Mouse (Mus musculus) forelimb bud, embryonic 11.5 days (tissue): ENCODE data around the gene Rmnd5a.
"Not testable (repeated sequence)": the region's sequence is repeated elsewhere in the genome, so short reads cannot be mapped to it uniquely, and the experiment has no call there.

Experiments
- DNase-seq: peaks from one replicate; pipeline ENCODE4 v3.0.0-alpha.2; 2012; ENCODE audit warnings: low read depth, low spot score

Rmnd5a gene

DNA sequence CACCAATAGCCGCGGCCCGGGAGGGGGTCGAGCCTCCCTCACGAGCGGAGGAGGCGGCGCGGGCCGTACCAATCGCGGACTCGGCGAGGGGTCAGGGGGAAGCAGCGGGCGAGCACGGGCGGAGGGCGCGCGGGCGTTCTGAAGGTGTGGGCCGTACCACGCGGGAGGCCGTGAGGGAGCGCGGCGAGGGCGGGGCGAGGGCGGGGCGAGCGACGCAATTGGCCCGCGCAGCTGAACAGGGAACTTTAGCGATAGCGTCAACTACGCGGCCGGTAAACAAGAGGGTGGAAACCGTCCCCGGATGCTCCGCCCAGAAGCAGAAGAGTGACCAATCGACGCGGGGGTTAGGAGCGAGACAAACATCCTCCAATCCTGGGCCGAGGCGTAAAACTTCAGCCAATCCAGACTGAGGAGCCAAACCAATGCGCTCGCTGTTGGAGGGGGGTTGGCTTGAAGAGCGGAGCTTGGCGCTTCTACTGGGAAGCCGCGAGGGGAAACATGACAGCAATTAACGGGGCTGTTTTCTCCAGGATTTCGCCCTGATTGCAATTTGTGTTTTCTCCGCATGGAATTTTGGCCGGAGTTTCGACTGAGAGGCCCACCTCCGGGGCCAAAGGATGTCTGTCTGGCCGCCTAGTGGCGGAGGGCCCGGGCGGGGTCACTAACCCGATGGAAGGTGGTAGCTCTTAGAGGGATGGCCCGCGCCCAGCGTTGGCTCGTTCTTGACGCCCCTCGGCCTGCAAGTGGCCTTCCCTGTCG is at the start of gene Rmnd5a:
Gene Rmnd5a (minus strand): TSS at position 146 of the 759 bp plus-strand sequence.
- peak; percentile 99 for DNase-seq

DNA sequence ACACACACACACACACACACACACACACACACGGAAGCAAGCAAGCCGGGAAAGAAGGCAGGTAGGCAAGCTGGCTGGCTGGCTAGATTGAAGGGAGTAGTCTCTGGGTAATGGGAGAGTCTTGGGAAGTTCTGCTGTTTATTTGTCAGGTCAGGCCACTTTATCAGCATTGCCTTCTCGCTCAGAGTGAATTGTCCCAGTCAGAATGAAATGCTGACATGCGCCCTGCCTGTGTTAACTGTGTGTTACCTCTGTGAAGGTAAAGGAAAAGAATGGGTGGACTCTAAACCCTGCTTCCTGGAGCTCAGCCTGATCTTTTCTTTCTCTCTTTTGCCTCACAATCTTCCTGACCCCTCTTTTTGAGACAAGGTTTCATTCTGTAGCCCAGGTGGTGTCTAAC is 47.5 kb upstream of the Rmnd5a start:
- no peak for DNase-seq

DNA sequence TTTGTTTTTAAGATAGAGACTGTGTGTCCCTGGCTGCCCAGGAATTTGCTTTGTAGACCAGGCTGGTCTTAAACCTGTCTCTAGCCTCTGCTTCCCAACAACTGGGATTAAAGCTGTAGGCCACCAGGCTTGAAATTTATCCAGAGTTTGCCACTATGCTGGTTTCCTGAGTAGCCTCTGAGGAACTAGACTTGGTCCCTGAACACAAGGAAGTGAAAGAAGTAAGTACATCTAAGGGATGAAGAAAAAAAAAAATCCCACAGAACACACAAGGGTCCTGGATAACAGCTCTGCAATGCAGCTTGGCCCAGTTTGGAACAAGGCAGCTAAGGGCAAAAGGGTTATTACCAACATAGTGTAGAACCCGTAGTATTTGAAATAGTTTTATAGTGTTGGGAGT is 46.4 kb upstream of the Rmnd5a start:
- no peak for DNase-seq

DNA sequence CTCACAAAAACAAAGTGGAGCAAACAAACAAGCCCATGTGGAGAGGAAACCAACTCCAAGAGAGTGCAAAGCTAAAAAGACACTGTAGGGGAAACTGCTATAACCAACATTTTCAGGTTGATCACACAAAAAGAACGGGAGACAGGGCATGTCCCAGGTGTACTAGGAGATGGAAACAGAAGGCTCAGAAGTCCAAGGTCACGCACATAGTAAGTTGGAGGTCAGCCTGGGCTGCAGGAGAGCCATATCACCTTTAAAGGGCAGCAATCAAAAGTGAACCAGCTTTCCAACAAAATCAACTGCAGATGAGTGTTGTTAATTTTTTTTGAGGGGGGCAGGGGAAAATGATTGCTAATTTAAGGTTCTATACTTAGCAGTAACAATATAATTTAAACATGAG is 45.8 kb upstream of the Rmnd5a start:
- no peak for DNase-seq

DNA sequence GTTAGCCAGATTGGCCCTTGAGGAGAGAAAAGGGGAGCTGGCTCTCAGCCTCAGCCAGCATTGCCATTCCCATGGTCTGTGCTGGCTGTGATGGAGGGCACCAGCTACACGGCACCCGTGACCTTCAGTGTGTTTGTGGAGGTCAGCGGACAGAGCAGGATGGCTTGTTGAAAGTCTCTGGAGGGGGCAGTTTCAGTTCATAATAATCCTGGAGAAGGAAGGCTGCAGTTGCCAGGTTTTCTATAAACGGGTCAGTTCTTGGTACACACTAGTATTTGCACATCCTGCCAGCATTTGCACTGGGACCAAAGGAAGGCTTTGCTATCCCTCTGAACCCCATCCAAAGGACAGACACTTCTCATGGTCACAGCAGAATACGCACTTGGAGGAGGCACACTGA is 44.8 kb upstream of the Rmnd5a start:
- DNase-seq, result no peak

DNA sequence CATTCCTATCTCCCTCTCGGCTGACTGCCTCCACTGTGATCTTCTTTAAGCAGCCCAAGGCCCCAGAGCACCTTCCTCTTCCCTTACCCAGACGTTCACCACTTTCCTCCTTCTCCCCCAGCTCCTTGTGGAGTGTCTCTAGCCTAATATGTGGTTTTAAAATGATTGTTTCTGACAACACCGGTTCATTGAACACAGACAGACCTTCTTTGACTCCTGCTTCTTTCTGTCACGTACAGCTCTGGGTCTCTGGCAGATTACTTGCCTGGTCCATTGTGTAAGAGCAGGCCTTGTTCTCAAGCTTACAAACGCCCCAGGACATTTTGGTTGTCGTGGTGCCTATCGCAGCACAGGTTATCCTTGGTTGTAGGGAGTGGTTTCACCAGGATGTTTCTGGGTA is 40.7 kb upstream of the Rmnd5a start:
- no peak for DNase-seq

DNA sequence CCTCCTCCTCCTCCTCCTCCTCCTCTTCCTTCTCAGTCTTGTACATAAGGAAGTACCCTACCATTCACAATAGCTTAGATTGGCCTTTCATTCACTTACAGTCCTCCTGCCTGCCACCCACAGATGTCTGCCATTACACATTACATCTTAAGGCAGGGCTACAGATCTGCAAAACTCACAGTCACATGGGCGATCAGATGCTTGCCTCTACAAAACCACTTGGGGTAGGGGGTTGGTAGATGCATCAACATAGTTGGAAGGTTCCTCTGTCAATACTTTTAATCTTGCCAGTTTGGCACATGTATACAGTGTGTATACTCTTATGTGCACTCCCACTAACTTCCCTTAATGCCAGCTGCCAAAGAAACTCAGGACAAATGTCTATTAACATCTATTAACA is 39.7 kb upstream of the Rmnd5a start:
- no peak for DNase-seq

DNA sequence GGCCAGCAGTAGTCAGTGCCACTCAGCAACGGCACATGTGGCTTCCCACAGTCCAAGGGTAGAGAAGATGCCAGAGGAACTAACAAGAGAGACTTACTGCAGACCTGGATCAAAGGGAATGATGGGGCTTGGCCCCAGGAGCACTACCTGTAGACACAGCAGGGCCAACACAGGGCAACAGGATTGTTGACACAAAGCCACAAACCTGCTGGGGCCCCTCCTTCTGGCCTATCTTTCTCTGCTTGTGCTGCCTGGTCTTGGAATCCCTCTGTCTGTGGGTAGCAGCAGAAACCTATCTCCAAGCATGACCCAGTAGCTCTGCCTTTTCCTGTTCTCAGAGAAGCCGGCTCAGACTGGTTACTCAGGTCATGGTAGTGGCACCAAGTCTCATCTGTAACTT is 39.2 kb upstream of the Rmnd5a start:
- not testable (repeated sequence) for DNase-seq

DNA sequence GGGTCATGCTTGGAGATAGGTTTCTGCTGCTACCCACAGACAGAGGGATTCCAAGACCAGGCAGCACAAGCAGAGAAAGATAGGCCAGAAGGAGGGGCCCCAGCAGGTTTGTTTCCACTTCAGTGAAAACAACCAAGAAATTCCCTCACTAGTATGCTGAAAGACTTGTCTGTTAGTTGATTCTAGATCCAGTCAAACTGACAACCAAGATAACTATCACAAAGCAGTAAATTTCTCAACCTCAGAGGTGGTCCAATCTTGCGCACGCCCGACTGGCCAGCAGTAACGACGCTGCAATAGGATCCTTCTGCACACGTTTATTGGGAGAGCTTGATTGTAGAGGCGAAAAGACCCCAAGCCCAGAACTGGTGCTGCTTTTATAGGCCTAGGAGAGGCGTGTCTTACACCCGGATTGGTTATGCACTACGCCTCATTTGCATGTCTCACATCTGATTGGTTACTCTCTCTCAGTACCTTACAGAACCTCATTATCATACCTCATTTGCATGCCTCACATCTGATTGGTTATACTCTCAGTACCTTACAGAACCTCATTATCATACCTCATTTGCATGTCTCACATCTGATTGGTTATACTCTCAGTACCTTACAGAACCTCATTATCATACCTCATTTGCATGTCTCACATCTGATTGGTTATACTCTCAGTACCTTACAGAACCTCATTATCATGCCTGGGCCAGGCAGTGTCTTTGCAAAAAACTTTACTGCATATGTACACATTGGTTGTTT is 38.6 kb upstream of the Rmnd5a start:
- DNase-seq, result not testable (repeated sequence)

DNA sequence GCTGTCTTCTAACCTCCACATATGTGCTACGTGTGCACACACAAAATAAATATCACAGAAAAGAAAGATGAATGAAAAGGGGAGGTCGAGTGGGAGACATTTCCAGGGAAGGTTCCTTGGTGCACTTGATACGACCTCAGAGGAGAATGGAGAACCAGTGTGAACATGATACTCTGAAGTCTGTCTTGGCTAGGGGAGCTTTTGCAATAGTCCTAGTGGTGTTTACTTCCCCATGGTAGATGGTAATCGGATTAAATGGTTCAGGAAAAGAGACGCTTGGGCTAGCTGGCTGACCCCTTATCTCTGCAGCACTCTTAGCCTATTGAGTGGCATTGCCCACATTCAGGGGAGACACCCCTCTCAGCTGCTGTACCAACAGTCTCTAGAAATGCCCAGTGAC is 36.3 kb upstream of the Rmnd5a start:
- DNase-seq, result no peak

DNA sequence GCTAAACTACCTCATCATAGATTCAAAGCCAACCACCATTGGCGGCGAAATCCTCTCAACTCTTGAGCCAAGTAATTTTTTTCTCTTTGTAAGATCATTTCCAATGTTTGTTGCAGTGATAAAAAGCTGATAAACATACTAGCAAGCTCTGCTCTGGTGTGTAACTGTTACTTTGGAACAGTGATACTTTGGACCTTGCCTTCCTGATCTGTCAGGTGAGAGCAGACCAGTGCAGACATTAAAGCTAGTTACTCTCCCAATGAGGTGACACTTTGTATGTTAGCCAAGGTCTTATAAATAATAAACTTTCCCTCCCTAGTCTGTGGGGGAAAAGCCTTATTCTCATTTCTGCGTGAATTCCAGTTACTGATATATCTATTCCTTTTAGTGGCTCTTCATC is 35.2 kb upstream of the Rmnd5a start:
- no peak for DNase-seq

DNA sequence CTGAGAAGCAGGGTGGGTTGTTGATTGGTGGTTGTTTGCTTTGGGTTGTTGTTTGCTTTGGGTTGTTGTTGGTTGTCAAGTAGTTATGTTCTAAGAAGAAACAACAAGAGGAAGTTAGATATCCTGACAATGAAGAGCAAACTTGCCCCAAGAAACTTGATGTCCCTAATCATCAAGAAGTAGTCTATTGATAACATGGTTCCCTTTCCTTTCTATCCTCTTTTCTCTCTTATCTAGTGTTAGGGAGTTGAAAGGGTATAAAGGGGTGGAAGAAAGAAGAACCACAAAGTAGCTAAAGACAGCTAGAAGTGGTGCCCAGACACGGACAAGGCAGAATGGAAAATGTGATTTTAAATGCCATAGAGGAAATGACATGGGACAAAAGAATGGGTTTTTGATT is 32.3 kb upstream of the Rmnd5a start:
- no peak for DNase-seq

DNA sequence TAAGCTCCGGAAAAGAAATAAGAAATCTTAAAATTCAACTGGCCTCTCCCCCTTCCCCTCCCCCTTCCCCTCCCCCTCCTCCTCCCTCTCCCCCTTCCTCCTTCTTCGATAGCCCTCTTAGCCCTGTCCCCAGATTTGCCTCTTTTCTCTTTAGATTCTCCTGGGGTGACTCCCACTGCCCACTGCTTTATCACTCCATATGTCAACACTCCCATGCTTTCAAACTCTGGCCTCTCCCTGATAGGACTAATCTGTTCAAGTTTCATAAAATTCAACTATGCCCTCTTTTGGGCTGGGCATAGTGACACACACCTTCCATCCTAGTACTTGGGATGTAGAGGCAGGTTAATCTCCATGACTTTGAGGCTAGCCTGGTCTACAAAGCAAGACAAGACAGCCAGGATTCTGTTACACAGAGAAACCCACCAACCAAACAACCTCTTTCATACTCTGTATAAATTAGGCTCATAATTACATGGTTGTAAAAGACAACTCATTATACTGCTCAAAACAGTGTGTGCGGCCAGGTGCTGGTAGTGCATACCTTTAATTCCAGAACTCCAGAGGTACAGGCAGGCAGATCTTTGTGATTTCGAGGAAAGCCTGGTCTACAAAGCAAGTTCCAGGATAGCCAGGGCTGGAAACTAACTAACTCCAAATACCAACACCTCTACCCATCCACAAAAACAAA is 31.5 kb upstream of the Rmnd5a start:
- DNase-seq, result no peak

DNA sequence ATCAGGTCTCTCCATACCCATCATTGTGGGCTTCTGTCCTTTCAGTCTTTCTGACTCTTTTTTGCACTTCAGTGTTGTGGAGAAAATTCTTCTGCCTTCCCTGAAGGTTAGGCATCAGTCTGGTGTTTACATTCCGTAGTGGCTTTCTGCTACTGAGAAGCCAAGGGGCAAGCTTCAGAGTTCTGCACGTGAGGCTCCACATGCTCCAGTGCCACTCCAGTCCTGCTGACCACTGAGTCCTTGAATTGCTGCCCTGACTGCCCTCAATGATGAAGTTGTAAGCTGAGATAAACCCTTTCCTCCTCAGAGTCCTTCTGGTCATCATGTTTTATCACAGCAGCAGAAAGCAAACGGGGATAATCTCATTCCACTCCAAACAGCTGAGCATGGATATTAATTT is 28.9 kb upstream of the Rmnd5a start:
- DNase-seq, result no peak

DNA sequence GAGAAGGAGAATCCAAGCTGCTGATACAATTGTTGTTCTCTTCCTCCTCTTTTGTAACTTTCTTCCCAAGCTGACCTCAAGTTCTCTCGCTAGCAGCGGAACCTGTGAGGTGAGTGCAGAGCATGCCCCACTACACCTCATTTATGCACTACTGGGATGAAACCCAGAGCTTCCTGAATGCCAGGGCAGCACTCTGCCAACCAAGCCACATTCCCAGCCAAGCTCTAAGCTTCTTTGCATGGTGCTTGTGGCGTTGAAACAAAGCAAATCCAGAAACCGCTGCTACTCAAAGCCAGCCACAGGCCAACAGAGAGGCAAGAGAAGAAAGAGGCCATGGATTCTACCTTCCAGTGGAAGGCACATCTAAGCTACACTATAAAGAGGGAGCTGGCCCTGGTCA is 27.3 kb upstream of the Rmnd5a start:
- DNase-seq, result no peak

DNA sequence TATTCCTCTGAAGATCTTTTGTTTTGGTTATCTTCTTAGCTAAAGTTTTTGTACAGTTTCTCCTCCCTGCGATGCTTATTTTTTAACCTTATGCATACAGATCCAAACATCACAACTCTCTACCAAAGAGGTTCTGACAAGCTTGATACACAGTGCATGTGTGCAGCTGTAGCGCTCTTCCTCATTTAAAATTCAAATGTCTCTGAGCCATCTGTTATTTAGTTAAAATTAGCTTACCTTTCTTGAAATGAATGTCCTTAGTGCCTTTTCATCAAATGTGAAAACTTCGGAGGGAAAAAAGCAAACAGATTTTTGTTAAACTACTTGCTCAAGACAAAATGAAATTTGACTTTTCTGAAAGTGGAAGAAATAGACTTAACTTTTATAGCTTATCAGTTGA is 24.7 kb upstream of the Rmnd5a start:
- no peak for DNase-seq

DNA sequence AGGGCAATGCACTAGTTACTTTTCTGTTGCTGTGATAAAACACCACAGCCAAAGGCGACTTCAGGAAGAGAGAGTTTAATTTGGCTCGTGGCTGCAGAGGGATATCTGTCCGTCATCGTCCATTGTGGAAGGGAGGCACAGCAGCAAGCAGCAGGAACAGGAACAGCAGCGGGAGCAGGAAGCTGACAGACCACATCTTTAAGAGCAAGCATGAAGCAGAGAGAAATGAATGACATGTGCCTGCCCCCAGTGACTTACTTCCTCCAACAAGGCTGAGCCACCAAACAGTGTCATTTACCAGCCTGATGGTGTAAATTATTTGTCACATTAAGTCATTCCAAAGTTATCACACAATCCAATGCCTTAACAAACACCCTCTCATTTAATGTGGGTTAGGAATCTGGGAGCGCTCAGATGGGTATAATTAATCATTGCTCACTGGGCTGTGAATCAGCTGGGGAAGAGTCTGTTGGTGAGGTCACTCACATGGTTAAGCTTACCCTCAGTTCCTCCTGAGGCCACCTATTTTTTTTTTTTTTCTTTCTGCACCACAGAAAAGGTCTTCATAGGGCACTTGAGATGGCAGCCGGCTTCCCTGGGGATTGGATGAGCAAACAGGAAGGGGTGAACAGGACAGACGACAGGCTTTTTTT is 17.6 kb upstream of the Rmnd5a start:
- DNase-seq, result no peak

DNA sequence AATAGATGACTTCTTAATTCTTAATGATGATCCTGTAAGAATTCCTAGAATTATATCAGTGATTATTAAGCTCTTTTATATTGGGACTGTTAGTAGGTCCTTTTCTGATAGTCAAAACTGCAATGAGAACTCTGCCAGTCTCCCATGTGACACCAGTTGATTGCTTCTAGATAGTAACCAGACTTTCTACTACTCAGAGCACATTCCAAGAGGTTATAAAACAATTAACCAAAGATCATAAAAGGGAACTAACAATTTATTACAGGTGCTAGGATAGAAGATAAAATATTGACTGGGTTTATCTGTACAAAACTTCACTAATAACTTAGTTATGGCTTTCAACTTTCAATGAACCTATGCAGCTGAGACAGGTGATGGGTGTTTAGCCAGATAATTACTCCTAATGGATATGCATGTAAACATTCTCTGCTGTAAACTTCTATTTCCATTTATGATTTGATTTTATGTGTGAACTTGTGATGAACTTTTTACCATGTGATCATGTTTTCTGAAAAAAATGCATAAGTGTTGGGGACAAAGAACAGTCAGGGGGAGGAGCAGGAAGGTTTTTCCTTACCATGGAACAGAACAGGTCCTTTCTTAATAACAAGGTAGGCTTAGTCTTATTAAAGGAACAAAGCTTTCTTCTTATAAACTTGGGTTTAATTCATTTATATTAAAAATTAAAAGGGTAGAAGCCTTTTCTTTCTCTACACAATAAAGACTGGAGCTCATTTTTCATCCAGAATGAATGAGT is 13.7 kb upstream of the Rmnd5a start:
- not testable (repeated sequence) for DNase-seq

DNA sequence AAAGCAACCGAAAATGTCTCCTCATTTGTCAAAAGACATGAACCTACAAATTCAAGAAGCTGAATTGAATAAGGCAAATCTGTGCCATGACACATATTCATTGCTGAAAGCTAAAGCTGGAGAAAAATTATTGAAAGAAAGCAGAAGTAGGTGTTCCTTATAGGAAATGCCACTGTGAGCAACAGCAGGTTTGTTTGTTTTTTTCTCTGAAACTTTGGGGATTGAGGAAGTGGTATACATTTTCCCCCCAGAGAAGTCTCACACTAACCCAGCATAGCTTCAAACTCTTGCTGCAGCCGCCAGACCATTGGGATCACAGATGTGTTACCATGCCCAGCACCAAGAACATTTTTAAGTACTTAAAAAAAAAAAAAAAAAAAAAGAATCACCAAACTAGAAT is 12.4 kb upstream of the Rmnd5a start:
- DNase-seq, result no peak

DNA sequence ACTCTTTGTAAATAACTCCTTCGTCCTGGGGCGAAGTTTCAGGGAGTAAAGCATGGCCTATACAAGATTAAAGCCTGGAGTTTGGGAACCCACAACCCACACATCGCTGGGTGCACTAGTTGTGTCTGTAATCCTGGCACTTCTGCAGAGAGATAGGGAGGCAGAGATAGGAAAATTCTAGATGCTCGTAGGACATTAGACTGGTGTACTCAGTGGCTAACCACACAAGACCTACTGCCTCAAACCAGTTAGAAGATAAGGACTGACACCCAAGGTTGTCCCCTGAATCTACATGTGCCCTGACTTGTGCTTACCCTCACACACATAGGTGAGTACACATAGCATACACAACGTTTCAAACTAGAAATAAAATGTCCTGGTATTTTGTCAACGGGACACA is 5.1 kb upstream of the Rmnd5a start:
- DNase-seq, result no peak

DNA sequence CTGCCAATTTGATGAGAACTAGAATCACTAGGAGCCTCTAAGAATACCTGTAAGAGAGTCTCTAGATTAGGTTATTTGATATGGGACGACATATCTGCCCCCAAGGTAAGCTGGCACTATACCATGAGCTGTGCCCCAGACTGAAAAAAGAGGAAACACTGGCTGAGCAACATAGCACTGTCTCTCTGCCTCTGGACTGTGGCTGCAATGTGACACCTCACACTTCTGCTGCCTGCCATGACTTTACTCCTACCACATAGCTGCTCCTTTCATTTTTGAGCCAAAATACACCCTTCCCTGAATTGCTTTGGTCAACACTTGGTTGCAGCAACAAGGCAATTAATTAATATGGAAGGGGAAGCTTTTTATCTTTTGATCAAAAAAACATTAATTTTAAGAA is 4.3 kb upstream of the Rmnd5a start:
- no peak for DNase-seq
